Mouse (Mus musculus) liver, postnatal 0 days (tissue): ENCODE data around the gene Strap.

Source experiments
- CTCF ChIP-seq: sonication (generic); IDR thresholded peaks from 2 replicates; pipeline ENCODE4 v1.5.1; 2016; ENCODE audit warnings: antibody characterized with exemption, low read depth
- EP300 ChIP-seq: IDR thresholded peaks from 2 replicates; pipeline ENCODE4 v1.6.1; 2016; ENCODE audit warnings: antibody characterized with exemption, low read depth, mild to moderate bottlenecking

DNA sequence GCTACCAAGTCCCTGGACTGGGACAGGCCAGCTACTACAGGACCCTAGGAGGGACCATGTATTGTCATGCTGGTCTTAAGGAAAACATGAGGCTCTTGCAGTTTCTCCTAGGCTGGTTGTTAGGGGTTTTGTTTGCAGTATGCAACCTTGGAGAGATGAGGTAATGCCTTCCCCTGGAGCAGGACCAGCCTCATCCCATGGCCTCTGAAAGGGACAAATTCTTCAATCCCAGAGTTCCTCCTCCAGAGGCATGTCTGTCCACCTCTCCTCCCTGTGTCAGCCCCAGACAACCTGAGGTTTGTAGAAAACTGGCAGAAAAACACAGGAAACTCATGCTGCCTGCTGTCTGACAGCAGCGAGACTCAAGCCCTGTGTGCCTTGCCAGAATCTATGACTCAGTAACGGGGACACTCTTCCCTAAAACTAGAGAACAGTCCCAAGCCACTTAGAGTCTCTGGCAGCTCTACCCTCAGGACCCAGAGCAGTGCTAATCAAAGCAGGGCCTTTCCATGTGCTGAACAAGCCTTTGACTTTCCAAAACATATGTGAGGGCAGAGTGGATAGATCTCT lies 44.2 kb upstream of the Strap start:
- TF ChIP-seq CTCF (no peak), EP300 (no peak)
